Mouse (Mus musculus) G1E-ER4 (cell line): ENCODE data around the gene Cst7. TPM values are rescaled to one million over a fixed set of nuclear protein-coding genes. Genes with fewer than 3 reads are reported as not detected.

Source experiments
- GATA1 ChIP-seq: IDR thresholded peaks from one replicate; pipeline ENCODE4 v1.8.0; 2012; ENCODE audit warnings: low read length, inconsistent platforms
- polyA plus RNA-seq: library from polyadenylated mRNA; stranded (reverse); fragments of >175 nt; gene quantifications from 2 replicates; pipeline ENCODE4 v1.2.3, GENCODE M21; 2012

Gene Cst7
- polyA plus RNA-seq, 1 experiment: 0.33 TPM

GRCm38 (mm10) chr2:150608872-150609560 is 38.8 kb downstream of the Cst7 start:
- no peak for TF ChIP-seq GATA1

- no peak for TF ChIP-seq GATA1
Observed at GRCm38 (mm10) chr2:150610097-150610496, 39.9 kb downstream of the Cst7 start.

DNA sequence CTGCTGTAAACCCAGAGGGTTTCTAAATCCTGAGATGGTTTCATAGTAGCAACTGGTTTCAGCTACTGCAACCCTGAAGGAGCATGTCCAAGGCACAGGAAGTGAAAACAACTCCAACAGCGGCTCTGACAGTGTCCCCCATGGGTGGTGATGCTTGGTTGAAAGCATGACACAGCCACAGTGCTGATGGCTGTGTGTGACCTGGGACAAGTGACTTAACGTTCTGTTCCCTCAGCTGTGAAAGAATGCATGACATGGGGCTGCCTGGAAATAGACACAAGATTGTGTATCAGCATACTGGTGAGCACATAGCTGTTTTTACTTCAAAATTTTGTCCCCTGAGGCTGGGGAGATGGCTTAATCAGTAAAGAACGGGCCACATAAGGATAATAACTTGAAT is 51.5 kb downstream of the Cst7 start:
- TF ChIP-seq GATA1: no peak

DNA sequence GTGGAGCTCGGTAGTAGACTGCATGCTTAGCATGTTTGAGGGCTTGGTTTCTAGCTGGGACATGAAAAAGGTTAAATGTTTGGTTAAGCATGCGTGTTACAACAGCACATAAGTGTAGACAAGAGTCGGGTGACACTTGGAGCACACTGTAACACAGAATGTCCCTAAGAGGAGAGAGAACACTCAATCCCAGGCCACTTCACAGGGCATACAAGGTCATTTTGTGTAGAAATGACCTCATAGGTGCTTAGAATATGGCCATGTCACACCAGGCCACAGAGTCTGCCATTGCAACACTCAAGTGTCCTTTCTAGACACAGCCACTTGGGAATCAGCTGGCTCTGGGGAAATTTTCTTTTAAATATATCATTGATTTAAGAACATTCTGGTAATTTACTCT is 53.7 kb downstream of the Cst7 start:
- TF ChIP-seq GATA1: no peak

DNA sequence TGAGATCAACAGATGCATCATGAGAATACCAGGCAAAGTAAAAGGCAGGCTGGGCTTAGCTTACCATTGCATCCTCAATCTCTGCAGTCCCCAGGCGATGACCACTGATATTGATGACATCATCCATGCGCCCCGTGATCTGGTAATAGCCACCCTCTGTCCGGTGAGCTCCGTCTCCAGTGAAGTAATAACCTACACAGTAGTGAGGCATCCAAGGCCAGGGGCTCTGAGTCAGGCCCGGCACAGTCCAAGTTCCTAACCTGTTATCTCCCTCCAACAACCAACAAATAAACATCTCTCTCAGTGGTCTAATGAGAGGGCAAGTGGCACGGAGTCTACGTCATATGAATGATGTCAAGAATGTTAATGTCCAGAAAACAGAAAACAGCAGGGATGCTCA is 54.7 kb downstream of the Cst7 start:
- TF ChIP-seq GATA1: no peak

DNA sequence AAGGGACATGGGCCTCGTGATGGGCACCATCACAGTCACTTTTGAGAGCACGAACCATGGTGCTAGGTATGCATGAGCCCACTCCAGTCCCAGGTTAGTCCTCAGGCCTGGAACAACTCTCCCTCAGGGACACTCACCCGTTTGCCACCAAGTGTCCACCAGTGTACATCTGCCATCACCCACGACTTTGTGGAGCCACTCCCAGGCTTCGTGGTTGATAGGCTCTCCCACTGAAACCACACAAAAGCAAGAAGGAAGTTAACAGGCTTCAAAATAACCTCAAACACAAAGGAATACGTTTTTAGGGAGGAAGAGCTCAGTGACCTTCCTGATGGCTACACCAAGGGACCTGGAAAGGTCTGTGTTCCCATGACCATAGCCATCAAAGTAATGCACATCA is 56.9 kb downstream of the Cst7 start:
- TF ChIP-seq GATA1: no peak

Other genes starting within 250 kb of the Cst7 start
- not detected in 2 replicates for gene Gm10130, start 246.7 kb upstream of the Cst7 start, polyA plus RNA-seq
- gene 3300002I08Rik, start 207.7 kb upstream of the Cst7 start, polyA plus RNA-seq: not detected in 2 replicates
- gene Zfp442, start 118.9 kb upstream of the Cst7 start, polyA plus RNA-seq: not detected in 2 replicates
- gene Zfp345, start 85.3 kb upstream of the Cst7 start, polyA plus RNA-seq: 0.23 TPM in 1 of 2 replicates, not detected in the other
- gene Apmap, start 38.2 kb downstream of the Cst7 start, polyA plus RNA-seq: 49.8 and 56.2 TPM in 2 replicates
- gene Acss1, start 98.1 kb downstream of the Cst7 start, polyA plus RNA-seq: 21.2 and 34.7 TPM in 2 replicates
- gene Vsx1, start 118.9 kb downstream of the Cst7 start, polyA plus RNA-seq: not detected in 2 replicates
- gene Entpd6, start 178.6 kb downstream of the Cst7 start, polyA plus RNA-seq: 26.9 and 35.3 TPM in 2 replicates
- gene Pygb, start 216.3 kb downstream of the Cst7 start, polyA plus RNA-seq: 4.3 and 7.0 TPM in 2 replicates